Mouse (Mus musculus) midbrain, embryonic 15.5 days (tissue): ENCODE results near the gene Enpp7. TPM values are rescaled to one million over a fixed set of nuclear protein-coding genes. Genes with fewer than 3 reads are reported as not detected.
A peak's percentile ranks its signal among the peaks of the same experiment; 100 is the strongest.

Experiments used
- ATAC-seq: fragments of 200-750 bp; cut with Nextera tagmentation; replicated peaks from 2 replicates; pipeline ENCODE4 v1.8.0; 2017; ENCODE audit warnings: moderate TSS enrichment
- H3K27ac ChIP-seq: fragments of 300-500 bp; sonication (generic); 2 replicates; pipeline ENCODE4 v1.5.1; 2015; ENCODE audit warnings: mild to moderate bottlenecking, inconsistent platforms
- H3K27me3 ChIP-seq: fragments of 300-500 bp; sonication (generic); replicated peaks from 2 replicates; pipeline ENCODE4 v1.6.1; 2015; ENCODE audit warnings: inconsistent platforms
- H3K36me3 ChIP-seq: fragments of 300-500 bp; sonication (generic); replicated peaks from 2 replicates; pipeline ENCODE4 v1.6.1; 2015; ENCODE audit warnings: inconsistent platforms
- H3K4me1 ChIP-seq: fragments of 300-500 bp; sonication (generic); 2 replicates; pipeline ENCODE4 v1.6.1; 2015; ENCODE audit warnings: inconsistent platforms
- H3K4me2 ChIP-seq: fragments of 300-500 bp; sonication (generic); 2 replicates; pipeline ENCODE4 v1.6.1; 2015; ENCODE audit warnings: inconsistent platforms, mild to moderate bottlenecking, moderate library complexity
- H3K4me3 ChIP-seq: fragments of 300-500 bp; sonication (generic); 2 replicates; pipeline ENCODE4 v1.5.1; 2015; ENCODE audit warnings: mild to moderate bottlenecking, inconsistent platforms
- H3K9ac ChIP-seq: fragments of 300-500 bp; sonication (generic); 2 replicates; pipeline ENCODE4 v1.6.1; 2015; ENCODE audit warnings: mild to moderate bottlenecking, inconsistent platforms
- H3K9me3 ChIP-seq: fragments of 300-500 bp; sonication (generic); 2 replicates; pipeline ENCODE4 v1.6.1; 2016; ENCODE audit warnings: inconsistent platforms
- WGBS: fragments of 180-500 bp; shearing (Covaris S2); methylation state at CpG from one replicate; pipeline ENCODE4 v1.1.7; 2015; ENCODE audit warnings: mixed read lengths; 5-methylcytosine and 5-hydroxymethylcytosine counted together
- polyA plus RNA-seq: library from polyadenylated mRNA; unstranded; fragments of >200 nt; fragmentation: Nextera tagmentation; extraction: Ambion mirVana; gene quantifications from 2 replicates; pipeline ENCODE4 v1.2.1, GENCODE M21; 2015

Gene Enpp7
- polyA plus RNA-seq, 1 experiment from 2014 or later, result not detected

DNA sequence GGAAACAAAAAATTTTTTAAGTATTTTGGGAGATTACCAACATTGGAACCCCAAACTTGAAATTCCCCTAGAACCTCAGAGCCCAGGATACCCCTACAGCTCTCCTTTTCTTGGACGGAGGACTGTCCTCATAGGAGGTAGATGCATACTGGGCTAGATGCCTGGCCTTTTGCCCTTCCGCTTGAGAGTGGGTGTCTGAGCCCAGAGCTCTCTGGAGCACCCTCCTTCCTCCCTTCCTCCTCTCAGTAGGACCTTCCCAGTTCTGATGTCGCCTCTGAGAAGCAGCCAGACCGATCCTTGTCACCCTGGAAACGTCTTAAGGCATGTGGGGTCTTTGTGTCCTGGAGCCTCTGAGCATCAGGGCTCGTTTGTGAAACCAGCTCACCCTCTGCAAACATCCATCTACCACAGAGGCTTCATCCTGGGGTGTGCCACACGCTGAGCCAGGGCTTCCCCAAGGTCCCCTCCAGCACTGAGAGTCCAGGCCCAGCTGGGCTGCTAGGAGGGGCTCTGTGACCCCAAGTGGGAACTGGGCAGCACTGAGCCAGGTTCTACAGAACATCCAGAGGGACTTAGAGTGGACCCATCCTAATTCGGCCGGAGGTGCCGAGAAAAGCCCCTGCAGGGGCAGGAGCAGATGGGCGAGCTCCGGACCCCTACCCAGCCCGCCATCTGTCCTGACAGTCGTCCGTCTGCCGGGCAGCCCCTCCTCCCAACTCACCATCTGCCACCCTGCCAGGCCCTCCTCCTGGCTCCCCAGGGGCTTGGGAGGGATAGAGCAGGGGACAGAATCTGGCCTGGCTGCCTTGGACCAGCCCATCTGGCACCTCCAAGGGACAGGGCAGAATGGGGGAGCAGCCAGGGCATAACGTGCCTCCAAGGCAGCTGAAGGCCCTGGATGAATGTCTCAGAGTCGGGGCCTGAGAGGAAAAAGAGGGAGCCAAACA lies 15.3 kb upstream of the Enpp7 start:
- H3K27me3 ChIP-seq, result no peaks in the 10 kb centered on the region
- no peaks in the 10 kb centered on the region for H3K36me3 ChIP-seq
- peaks cover 29% of the 10 kb centered on the region for H3K4me1 ChIP-seq
- 15% methylated on average over 18 of the region's 18 CpGs for WGBS
- peak overlapping the region; percentile 13; the same call in 1 of the 2 replicates for H3K9ac ChIP-seq
- H3K4me2 ChIP-seq, result no peak overlapping the region
- H3K27ac ChIP-seq, result peak overlapping the region; percentile 49; the same call in 1 of the 2 replicates
- no peak overlapping the region for H3K4me3 ChIP-seq
- ATAC-seq, result peak; percentile 75; the same call in 1 of the 2 replicates
- no peaks in the 10 kb centered on the region for H3K9me3 ChIP-seq

DNA sequence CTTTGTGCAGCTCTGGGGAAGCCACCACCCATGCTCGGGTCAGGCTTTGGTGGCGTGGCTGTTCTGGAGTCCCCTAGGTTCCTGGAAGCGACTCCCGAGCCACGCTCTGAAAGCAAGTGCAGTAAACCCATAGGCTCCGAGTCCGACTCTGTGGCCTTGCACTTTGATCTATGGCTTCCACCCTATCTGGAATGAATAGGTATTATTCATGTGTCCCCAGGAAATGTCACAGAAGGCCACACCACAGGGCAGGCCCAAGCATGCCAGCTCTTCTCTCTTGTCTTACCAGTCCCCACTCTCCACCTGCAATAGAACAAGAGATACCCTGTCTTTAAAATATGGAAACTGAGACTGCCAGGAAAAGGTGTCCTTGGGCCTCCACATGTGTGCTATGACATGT lies 13.6 kb upstream of the Enpp7 start:
- peaks cover 29% of the 10 kb centered on the region for H3K4me1 ChIP-seq
- H3K27me3 ChIP-seq, result no peaks in the 10 kb centered on the region; the same call in 1 of the 2 replicates
- H3K27ac ChIP-seq, result no peak overlapping the region
- H3K4me2 ChIP-seq, result no peak overlapping the region
- no peaks in the 10 kb centered on the region for H3K9me3 ChIP-seq
- ATAC-seq, result no peak
- H3K4me3 ChIP-seq, result no peak overlapping the region
- WGBS, result 83% methylated on average over 7 of the region's 7 CpGs
- H3K9ac ChIP-seq, result no peak overlapping the region
- H3K36me3 ChIP-seq, result no peaks in the 10 kb centered on the region

DNA sequence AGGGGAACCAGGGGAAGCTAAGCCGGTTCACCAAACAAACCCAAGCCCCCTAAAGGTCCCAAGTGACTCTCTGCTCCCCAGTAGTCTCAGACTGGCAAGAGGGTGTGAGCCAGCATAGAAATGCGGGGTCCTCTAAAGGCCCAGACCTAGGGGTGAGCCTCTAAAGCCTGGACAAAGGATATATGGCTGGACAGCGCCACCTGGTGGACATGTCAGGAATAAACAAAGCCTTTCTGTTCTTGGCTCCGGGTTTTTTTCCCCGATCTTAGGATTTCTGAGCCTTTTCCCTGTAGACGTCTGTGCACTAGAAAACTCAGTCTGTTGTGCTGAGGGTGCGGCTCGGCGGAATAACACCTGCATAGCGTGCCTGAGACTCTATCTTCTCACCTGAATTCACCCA lies 12.6 kb upstream of the Enpp7 start:
- under 1% methylated on average over 10 of the region's 10 CpGs for WGBS
- Histone ChIP-seq H3K27me3 (no peaks in the 10 kb centered on the region; the same call in 1 of the 2 replicates), H3K36me3 (no peaks in the 10 kb centered on the region), H3K4me2 (peak overlapping the region; percentile 38), H3K27ac (no peak overlapping the region), H3K4me3 (no peak overlapping the region), H3K9ac (no peak overlapping the region), H3K4me1 (peaks cover 29% of the 10 kb centered on the region), H3K9me3 (no peaks in the 10 kb centered on the region)
- no peak for ATAC-seq

DNA sequence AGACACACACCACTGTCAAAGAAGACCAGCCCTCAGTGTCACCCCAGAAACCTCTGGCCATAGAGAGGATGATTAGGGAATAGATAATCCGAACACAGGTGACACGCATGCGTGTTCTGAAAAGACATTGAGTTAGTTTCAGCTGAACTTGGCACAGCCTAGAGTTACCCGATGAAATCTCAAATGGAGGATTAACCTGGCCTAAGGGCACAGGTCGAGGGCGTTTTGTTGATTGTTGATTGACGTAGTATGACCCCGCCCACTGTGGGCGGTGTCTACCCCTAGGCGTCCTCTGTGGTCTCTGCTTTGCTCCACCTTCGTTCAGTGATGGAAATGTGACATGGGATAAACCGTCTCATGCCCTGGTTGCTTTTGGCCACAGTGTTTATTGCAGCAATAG lies 12.1 kb upstream of the Enpp7 start:
- Histone ChIP-seq H3K4me2 (peak overlapping the region; percentile 38), H3K27me3 (no peaks in the 10 kb centered on the region; the same call in 1 of the 2 replicates), H3K36me3 (no peaks in the 10 kb centered on the region), H3K4me1 (peaks cover 29% of the 10 kb centered on the region), H3K9ac (0 out of 2 replicates have a peak overlapping the region, but pooled peaks have one; percentile 7), H3K4me3 (no peak overlapping the region), H3K9me3 (no peaks in the 10 kb centered on the region), H3K27ac (no peak overlapping the region)
- no peak for ATAC-seq
- 13% methylated on average over 12 of the region's 12 CpGs for WGBS

DNA sequence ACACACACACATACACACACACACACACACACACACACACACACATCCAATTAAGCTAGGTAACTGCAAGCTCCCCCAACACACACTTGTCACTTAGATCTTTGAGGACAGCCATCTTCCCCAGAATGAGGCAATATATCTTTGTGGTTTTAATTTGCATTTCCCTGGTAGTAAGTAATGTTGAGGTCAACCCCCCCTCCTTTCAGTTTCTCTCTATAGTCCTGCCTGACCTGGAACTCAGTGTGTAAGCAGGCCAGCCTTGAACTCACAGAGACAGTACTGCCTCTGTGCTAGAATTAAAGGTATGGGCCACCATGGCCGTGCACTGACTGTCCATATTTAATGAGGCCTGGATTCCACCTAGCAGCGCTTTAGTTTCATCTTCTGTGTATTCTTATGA lies 7.6 kb upstream of the Enpp7 start:
- no peak for ATAC-seq
- Histone ChIP-seq H3K27ac (no peak overlapping the region), H3K36me3 (no peaks in the 10 kb centered on the region), H3K9me3 (no peaks in the 10 kb centered on the region), H3K9ac (no peak overlapping the region), H3K4me2 (no peak overlapping the region), H3K27me3 (peaks cover 4% of the 10 kb centered on the region; the same call in 1 of the 2 replicates), H3K4me3 (no peak overlapping the region), H3K4me1 (peaks cover 24% of the 10 kb centered on the region)
- WGBS, result 78% methylated on average over 2 of the region's 2 CpGs

DNA sequence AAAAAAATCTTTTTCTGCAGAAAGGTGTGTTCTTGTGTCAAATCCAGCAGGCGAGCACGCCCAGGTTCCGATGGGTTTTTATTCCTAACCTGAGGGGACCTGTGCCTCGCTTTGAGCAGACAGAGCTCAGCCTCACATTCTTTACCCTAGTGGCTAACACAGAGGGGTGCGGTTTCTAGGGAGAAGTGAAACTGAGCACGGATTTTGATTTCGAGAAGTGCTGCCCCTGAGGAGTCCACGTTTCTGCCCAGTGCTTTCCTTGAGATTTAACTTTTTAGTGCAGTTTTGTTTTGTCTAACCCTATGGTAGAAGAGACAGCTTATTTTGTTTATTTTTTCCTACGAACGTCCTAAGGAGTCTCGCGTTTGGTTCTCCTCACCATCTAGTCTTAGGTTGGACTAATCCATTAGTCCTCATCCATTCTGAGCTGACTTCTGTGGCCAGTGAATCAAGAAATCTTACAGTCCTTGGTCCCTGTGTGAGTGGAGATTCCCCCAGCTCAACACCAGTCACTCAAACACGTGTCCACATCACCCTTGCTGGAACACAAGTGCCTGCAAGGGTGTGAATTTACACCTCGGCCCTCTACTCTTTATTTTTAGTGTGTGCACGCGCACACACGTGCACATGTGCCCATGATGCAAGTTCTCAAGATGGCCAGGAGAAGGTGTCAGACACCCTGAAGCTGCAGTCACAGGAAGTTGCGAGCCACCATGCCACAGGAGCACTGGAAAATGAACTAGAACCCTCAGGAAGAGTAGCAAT lies 6.8 kb upstream of the Enpp7 start:
- Histone ChIP-seq H3K9me3 (no peaks in the 10 kb centered on the region), H3K27me3 (peaks cover 4% of the 10 kb centered on the region; the same call in 1 of the 2 replicates), H3K4me2 (no peak overlapping the region), H3K36me3 (no peaks in the 10 kb centered on the region), H3K27ac (no peak overlapping the region), H3K9ac (no peak overlapping the region), H3K4me3 (no peak overlapping the region), H3K4me1 (peaks cover 16% of the 10 kb centered on the region)
- WGBS, result 66% methylated on average over 18 of the region's 18 CpGs
- no peak for ATAC-seq

DNA sequence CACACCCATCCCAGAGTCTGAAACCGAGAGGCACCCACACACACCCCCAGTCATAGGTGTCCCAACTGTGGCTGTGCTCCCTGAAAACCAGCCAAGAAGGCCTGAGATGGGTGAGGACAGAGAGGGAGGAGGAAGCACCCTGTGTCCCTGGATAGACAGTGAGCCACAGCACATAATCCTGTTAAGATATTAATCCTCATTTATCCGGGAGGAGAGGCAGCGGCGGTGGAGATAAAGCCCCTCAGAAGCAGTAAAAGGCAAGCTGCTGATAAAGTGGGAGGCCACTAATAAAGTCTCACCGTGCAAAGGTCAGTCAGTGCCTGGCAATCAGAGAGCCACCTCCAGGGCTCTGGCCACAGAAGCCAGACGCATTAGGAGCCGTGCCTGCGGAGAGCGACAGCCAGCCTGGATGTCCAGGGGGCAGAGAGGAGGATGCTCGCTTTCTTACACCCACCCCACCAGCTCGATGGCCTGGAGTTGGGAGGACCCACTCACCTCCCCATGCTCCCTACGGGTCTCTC lies 5.3 kb upstream of the Enpp7 start:
- no peak overlapping the region for H3K4me3 ChIP-seq
- H3K9me3 ChIP-seq, result no peaks in the 10 kb centered on the region
- no peak for ATAC-seq
- peaks cover 4% of the 10 kb centered on the region; the same call in 1 of the 2 replicates for H3K27me3 ChIP-seq
- H3K4me1 ChIP-seq, result peaks cover 16% of the 10 kb centered on the region
- H3K4me2 ChIP-seq, result no peak overlapping the region
- H3K27ac ChIP-seq, result no peak overlapping the region
- H3K9ac ChIP-seq, result no peak overlapping the region
- WGBS, result 40% methylated on average over 12 of the region's 12 CpGs
- no peaks in the 10 kb centered on the region for H3K36me3 ChIP-seq

DNA sequence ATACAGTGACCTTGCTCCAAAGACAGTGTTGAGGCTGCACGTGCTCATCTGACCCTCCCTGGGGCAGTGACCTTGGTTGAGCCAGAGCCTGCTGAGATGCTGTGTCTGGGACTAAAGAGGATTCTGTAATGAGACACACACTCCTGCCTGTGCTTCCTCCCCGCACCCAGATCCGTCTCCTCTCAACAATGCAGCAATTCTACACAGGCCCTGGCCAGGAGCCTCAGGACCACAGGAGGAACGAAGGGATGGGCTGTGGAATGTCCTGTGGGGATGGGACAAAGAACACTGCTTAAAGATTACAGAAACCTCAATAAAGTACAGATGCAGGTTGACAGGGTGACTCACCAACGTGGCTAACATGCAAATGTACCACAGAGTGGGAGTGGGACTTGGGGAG lies 2.4 kb upstream of the Enpp7 start:
- Histone ChIP-seq H3K4me1 (peaks cover 16% of the 10 kb centered on the region), H3K27me3 (0 out of 2 replicates have a peak, but pooled peaks cover 4% of the 10 kb centered on the region), H3K4me3 (no peak overlapping the region), H3K9me3 (no peaks in the 10 kb centered on the region), H3K4me2 (no peak overlapping the region), H3K9ac (no peak overlapping the region), H3K36me3 (no peaks in the 10 kb centered on the region), H3K27ac (no peak overlapping the region)
- 51% methylated on average over 5 of the region's 5 CpGs for WGBS
- no peak for ATAC-seq

DNA sequence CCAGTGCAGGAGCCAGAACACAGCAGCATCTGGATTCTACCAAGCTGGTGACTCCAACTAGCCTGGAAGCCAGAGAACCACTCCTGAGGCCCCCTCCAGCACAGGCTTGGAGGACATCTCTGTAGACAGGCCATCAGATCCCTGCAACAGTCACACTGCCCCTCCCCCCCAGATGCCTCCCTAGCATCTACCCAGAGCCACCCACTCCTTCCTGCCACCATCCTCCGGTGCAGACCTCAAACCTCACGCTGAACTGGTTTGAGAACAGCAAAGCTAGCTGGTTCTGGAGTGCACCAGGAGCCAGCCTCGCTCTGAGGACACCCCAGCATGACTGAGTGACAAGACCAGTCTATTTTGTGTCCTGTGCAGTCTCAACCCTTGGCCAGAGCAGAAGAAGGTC lies 4.8 kb downstream of the Enpp7 start:
- 80% methylated on average over 3 of the region's 3 CpGs for WGBS
- Histone ChIP-seq H3K9ac (no peak overlapping the region), H3K4me3 (no peak overlapping the region), H3K4me2 (no peak overlapping the region), H3K27ac (no peak overlapping the region), H3K36me3 (no peaks in the 10 kb centered on the region), H3K9me3 (no peaks in the 10 kb centered on the region), H3K4me1 (no peaks in the 10 kb centered on the region), H3K27me3 (no peaks in the 10 kb centered on the region)
- no peak for ATAC-seq

DNA sequence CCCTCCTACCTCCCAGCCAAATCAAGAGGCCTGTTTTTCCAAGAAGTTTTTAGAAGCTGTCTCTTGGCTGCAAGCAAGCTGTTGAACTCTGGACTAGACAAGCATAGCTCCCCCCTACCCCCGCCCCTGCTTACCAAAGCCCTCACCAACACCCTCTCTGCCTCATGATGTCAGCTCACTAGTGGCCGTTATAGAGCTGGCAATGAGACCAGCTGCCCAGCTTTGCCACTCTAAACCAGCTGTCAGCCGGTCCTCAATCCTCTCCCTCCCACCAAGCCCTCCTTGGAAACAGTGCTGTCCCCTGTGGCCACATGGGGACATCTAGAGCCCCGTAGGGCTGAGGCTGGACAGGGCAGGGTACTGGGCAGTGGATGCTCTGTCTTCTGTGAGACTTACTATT lies 7.5 kb downstream of the Enpp7 start:
- Histone ChIP-seq H3K4me2 (no peak overlapping the region), H3K9me3 (no peaks in the 10 kb centered on the region), H3K27ac (no peak overlapping the region), H3K4me1 (peaks cover 22% of the 10 kb centered on the region), H3K9ac (no peak overlapping the region), H3K4me3 (no peak overlapping the region), H3K27me3 (no peaks in the 10 kb centered on the region), H3K36me3 (no peaks in the 10 kb centered on the region)
- 27% methylated on average over 4 of the region's 4 CpGs for WGBS
- ATAC-seq, result no peak

DNA sequence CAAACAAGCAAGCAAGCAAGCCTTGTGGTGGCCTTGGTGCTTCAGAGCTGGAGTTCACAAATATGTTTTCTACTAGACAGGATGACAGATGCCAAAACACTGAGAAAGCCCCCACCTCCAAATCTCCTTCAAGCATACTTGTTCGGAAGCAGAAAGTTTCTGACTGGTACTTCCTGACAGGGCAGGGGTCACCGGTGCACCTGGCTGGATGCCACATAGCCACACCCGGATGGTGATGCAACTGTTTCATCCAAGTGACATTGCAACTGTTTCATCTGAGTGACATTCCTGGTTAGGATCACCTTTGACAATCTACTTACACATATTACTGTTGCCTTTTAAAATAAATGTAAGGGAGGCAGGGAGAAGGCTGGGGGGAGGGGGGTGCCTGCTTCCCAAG lies 9.2 kb downstream of the Enpp7 start:
- WGBS, result 81% methylated on average over 3 of the region's 3 CpGs
- ATAC-seq, result no peak
- H3K9me3 ChIP-seq, result no peaks in the 10 kb centered on the region
- no peak overlapping the region for H3K9ac ChIP-seq
- H3K27ac ChIP-seq, result no peak overlapping the region
- H3K4me1 ChIP-seq, result peaks cover 22% of the 10 kb centered on the region
- no peaks in the 10 kb centered on the region for H3K36me3 ChIP-seq
- no peak overlapping the region for H3K4me2 ChIP-seq
- no peaks in the 10 kb centered on the region for H3K27me3 ChIP-seq
- no peak overlapping the region for H3K4me3 ChIP-seq
